Mouse (Mus musculus): ENCODE results near the gene Podxl2. TPM values are rescaled to one million over a fixed set of nuclear protein-coding genes. Genes with fewer than 3 reads are reported as not detected.
A peak's percentile ranks its signal among the peaks of the same experiment; 100 is the strongest.

The Podxl2 gene
- total RNA-seq, 2 experiments from 2014 or later: 48.5 to 55.1 TPM

DNA sequence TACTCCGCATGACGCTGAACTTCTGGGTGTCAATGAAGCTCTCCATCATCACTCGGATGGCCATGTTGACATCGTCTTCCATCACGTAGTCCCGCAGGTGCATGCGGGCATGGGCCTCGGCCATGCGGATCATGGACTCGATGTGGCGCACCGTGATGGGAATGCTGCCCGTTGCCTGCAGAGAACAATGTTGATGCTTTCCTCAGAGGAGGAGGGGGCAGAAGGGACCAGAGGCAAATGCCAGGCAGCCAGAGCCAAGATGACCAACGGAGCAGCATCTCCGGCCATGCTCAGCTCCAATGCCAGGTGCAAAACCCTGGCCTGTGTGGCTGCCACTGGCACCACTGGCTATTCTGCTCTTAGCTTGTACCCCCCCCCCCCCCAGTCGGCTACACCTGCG lies 9.8 kb upstream of the Podxl2 start:
- intact Hi-C loops (cut with DNase I): no loop called here
- no peak overlapping the region for H3K27ac ChIP-seq
- DNase-seq: peak; percentile 16
- no peak overlapping the region for H3K4me3 ChIP-seq
- TF ChIP-seq CTCF (IDR thresholded peaks at IDR 0.05): no peak

DNA sequence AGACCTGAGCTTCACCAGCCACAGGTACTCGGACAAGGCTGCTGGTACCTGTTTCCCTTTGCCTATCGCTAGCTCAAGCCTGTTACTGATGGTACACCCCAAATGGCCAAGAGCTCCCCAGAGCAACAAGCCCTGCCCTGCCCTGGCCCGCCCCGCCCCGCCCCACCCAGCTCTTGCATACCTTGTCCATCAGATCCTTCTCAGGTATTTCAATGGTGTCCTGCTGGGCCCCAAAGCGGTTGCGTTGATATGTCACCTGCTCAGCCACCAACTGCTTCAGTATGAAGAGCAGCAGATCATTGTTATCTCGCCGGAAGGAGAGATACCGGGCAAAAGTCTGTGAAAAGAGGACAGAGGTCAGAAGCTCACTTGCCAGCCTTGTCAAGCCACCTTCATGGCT lies 9.4 kb upstream of the Podxl2 start:
- TF ChIP-seq CTCF (IDR thresholded peaks at IDR 0.05): no peak
- peak; percentile 7 for DNase-seq
- Histone ChIP-seq H3K4me3 (no peak overlapping the region), H3K27ac (no peak overlapping the region)
- intact Hi-C loops (cut with DNase I): no loop called here

DNA sequence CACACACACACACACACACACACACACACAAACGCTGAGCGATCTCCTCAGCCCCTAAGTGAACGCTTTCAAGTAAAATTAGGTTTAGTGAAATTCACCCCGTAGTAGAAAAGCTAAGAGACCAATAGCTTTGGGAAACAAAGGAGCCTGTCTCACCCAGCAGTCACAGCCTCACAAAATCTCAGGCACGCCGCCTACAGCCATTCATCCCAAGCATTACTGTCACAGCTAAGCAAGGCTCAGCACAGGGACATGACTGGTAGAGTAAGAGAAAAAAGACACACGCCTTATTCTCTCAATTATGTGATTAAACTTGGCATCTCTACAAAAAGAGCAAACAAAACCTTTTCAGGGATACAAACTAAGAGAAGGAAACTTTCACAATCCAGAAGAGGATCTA lies 6.5 kb upstream of the Podxl2 start:
- TF ChIP-seq CTCF (IDR thresholded peaks at IDR 0.05): no peak
- intact Hi-C loops (cut with DNase I): no loop called here

DNA sequence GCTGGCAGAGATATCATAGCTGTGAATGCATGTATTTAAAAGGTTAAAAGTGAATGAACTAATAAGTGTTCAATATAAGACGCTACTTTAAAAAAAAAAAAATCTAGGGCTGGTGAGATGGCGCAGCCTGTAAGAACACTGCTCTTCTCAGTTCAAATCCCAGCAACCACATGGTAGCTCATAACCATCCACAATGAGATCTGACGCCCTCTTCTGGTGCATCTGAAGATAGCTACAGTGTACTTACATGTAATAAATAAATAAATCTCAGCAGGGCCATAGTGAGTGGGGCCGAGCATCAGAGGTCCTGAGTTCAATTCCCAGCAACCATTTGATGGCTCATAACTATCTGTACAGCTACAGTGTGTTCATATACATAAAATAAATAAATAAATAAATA lies 4.6 kb upstream of the Podxl2 start:
- intact Hi-C loops (cut with DNase I): no loop called here
- H3K4me3 ChIP-seq: no peak overlapping the region
- TF ChIP-seq CTCF (IDR thresholded peaks at IDR 0.05): peak; percentile 41
- H3K27ac ChIP-seq: no peak overlapping the region
- no peak for DNase-seq

More for the DNA sequence above, 6.5 kb upstream of the Podxl2 start:
- no peak for DNase-seq
- H3K27ac ChIP-seq: no peak overlapping the region
- no peak overlapping the region for H3K4me3 ChIP-seq

DNA sequence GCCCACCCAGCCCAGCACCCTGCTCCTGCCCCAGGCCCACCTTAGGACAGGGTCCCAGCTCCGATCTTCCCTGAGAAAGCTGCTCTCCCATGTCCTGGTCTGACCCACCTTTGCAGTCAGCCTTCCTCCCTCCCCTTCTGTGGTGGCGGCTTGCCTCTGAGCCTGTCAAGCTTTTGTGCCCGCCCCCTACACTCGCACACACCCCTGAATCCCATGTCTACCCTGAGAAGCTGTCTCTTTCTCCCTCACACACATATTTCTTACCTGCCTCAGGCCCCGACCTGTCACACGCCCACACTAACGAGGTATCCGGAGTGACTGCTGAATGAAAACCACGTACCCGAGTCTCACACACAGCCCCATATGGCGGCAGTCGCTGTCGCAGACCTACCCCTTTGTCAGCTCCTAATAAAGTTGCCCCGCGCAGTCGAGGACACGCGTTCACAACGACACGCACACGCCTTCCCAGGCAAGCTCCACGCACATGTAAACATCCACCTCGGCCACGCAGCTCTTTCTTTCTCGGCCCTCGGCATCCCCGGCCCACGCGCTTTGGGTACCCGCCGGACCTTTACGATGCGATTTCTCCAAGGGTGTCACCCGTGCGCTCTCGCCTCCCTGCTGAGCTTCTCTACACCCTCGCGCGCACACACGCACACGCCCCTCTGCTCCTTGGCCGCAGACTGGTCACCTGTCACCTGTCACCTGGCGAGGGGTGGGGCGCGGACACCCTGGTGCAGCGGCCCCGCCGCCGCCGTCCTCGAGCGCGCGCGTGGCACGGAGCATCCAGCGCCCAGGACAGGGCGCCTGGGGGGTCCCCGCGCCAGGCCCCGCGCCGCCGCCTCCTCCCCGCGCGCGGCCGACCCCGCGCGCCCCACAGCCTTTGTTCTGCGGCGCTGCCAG lies 628 bp downstream of the Podxl2 start:
- Histone ChIP-seq H3K4me3 (peak overlapping the region; percentile 83), H3K27ac (peak overlapping the region; percentile 62; the same call in 1 of the 2 replicates)
- no peak for TF ChIP-seq CTCF (IDR thresholded peaks at IDR 0.05)
- peak; percentile 44 for DNase-seq
- intact Hi-C loops (cut with DNase I): no loop called here

DNA sequence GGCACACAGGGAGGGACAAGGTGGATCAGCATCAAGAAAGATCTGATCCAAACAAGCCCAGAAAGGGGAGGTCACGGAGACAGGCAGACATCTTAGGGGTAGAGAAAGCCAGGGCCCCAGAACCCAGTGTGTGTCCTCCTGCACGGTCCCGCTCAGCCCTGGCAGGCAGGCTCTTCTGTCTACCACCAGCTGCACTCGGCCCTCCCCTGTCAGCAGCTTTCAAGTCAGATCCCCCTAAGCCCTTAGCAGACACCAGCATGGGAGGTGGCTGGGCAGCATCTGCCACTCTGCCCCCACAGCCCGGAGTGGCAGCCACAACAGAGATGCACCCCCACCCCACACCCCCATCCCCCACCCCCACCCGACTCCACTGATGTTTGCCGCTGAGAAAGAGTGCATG lies 2.0 kb downstream of the Podxl2 start:
- intact Hi-C loops (cut with DNase I): no loop called here
- Histone ChIP-seq H3K27ac (no peak overlapping the region), H3K4me3 (no peak overlapping the region)
- TF ChIP-seq CTCF (IDR thresholded peaks at IDR 0.05): no peak
- DNase-seq: peak; percentile 14

DNA sequence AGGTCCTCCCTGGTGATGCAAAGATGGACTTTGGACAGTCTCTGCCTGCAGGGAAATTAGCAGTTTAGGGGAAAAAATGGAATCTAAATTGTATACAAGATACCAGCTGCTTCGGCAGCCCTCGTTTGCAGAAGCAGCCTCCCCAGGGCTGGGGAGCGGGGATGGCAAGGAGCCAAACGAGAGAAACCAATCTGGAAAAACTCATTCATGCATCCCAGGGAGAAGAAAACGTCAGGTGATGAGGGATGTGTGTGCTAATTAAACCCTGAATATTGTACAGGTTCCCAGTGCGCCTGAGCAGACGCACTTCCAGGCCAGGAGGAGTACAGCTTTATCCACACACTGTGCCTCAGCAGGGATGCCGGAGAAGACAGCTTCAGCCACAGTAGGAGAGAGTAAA lies 3.3 kb downstream of the Podxl2 start:
- DNase-seq: no peak
- H3K4me3 ChIP-seq: no peak overlapping the region
- H3K27ac ChIP-seq: no peak overlapping the region
- TF ChIP-seq CTCF (IDR thresholded peaks at IDR 0.05): no peak
- intact Hi-C loops (cut with DNase I): no loop called here

DNA sequence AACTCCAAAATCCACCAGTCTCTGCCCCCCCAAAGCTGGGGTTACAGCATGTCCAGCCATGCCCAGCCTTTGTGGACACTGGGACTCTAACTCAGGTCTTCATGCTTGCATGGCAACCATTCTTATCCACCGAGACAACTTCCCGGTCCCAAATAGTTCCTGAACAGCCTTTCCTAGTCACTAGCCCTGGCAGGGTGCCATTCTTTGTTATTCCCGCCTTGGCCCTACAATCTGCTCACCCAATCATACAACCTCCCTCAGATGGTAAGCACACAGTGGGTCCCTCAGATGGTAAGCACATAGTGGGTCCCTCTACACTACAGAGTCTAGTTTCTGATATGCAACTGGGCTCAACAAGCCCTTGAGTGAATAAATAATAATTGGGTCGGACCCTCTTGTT lies 4.2 kb downstream of the Podxl2 start:
- Histone ChIP-seq H3K27ac (no peak overlapping the region), H3K4me3 (no peak overlapping the region)
- intact Hi-C loops (cut with DNase I): no loop called here
- no peak for TF ChIP-seq CTCF (IDR thresholded peaks at IDR 0.05)
- DNase-seq: no peak

DNA sequence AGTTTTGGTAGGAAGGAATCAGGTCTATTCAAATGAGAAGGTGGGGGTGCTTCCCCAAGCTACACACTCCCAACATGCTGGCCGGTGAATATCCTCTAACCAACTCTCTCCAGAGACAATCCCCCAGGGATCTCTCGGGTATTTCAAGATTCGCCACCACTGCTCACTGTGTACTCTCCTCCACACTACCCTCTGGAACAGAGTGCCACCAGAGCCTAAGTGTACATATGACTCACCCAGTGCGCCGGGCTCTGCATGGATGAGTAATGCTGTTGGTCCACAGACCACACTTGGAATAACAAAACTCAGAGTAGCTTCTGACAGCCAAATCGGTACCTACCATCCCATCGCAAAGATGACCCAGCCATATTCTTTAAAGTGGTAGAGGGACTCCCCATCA lies 5.4 kb downstream of the Podxl2 start:
- H3K4me3 ChIP-seq: no peak overlapping the region
- intact Hi-C loops (cut with DNase I): no loop called here
- no peak for TF ChIP-seq CTCF (IDR thresholded peaks at IDR 0.05)
- no peak overlapping the region for H3K27ac ChIP-seq
- no peak for DNase-seq

DNA sequence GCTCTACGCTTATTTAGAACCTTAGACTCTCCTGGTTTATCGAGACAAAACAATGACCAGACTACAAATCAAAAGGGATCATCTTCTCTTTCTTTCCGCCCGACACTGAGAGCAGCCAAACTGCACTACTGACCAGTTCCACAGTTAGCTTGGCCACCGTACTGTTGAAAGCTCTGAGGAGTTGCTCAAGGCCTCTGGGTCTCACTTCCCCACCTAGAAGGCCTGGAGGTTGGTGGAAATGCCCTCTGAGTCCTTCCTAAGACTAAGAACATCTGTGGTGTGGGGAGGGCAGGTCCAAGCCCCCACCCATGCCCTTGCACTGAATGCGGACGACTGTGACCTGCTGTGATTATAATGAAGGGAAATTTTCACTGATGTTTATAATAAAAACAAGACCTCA lies 9.1 kb downstream of the Podxl2 start:
- DNase-seq: no peak
- H3K27ac ChIP-seq: no peak overlapping the region
- TF ChIP-seq CTCF (IDR thresholded peaks at IDR 0.05): no peak
- intact Hi-C loops (cut with DNase I): no loop called here
- H3K4me3 ChIP-seq: no peak overlapping the region

DNA sequence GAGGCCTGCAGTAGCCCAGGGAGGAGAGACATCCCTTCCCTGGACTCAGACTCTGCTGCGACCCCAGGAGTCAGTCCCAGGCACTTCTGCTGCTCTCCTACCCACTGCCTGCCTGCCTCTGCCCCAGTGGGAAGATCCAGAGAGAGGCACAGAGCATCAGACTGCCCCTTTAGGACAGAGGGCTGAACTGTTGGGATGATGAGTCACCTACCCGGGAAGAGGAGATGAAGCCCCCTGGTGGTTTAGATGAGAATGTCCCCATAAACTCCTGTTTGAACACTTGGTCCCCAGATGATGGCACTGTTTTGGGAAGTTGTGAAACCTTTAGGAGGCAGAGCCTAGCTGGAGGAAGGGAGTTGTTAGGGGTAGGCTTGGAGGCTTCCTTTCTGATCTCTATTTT lies 13.9 kb downstream of the Podxl2 start:
- intact Hi-C loops (cut with DNase I): no loop called here
- peak; percentile 37 for DNase-seq
- H3K4me3 ChIP-seq: no peak overlapping the region
- peak; percentile 63 for TF ChIP-seq CTCF (IDR thresholded peaks at IDR 0.05)
- H3K27ac ChIP-seq: peak overlapping the region; percentile 10; the same call in 1 of the 2 replicates

DNA sequence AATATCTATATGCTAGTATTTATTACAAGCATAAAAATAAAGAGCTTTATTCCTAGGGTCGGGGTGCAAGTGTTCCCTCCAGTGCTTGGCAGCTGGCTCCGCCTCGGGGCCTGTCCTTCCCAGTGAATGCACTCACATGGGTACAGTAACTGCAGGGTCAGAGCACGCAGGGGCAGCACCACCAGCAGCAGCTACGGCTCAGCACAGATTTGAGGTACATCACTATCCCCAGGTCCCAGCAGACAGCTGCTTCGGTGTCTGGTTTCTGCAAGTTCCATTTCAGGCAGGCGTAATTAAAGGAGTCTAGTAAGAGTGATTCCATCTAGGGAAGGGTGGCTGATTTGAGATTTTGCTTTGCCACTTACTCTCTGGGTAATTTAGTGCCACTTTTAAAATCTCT lies 16.5 kb downstream of the Podxl2 start:
- peak overlapping the region; percentile 38 for H3K4me3 ChIP-seq
- H3K27ac ChIP-seq: peak overlapping the region; percentile 94
- peak; percentile 70 for DNase-seq
- TF ChIP-seq CTCF (IDR thresholded peaks at IDR 0.05): no peak
- intact Hi-C loops (cut with DNase I): no loop called here

DNA sequence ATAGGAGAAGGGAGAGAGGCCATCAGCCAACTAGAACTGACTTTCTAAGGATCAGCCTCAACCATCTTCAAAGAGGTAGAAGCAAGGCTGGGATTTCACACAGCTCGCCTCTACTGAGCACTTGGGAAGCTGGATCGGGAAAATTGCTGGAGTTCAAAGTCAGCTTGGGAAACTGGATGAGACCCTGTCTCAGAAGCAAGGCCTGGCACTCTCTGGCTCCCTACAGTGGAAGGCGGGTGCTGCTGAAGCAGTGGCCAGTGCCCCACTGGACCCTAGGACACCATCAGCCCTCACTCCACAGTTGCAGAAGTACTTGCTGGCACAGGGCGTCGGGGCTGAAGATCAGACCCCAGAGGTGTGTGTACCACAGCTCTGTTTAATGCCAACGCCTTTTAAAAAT lies 17.0 kb downstream of the Podxl2 start:
- Histone ChIP-seq H3K27ac (peak overlapping the region; percentile 94), H3K4me3 (peak overlapping the region; percentile 38)
- intact Hi-C loops (cut with DNase I): no loop called here
- peak; percentile 48 for DNase-seq
- TF ChIP-seq CTCF (IDR thresholded peaks at IDR 0.05): no peak

DNA sequence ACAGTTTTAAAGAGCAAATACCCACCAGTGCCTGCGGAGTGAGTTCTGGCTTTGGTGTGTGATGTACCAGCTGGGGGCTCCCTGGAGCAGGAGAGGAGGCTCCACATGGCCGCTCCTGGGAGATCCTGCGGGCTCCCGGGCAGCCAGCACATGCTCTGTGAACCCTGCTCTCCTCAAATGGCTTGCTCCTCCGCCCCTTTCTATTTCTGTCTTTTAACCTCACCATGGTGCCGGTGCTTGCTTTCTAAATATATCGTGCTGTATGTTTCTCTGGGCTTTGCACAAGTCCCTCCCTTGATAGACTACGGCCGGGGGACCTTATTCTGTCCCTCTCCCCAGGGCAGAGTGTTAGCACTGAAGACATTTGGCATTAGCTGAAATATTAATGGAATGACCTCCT lies 17.6 kb downstream of the Podxl2 start:
- H3K27ac ChIP-seq: peak overlapping the region; percentile 94
- H3K4me3 ChIP-seq: peak overlapping the region; percentile 38
- peak; percentile 86 for DNase-seq
- peak; percentile 52 for TF ChIP-seq CTCF (IDR thresholded peaks at IDR 0.05)
- intact Hi-C loops (cut with DNase I): no loop called here

All from gastrocnemius, adult 2 months (tissue).